Mouse (Mus musculus) forebrain, embryonic 14.5 days (tissue): ENCODE measurements around the gene Scfd2. TPM values are rescaled to one million over a fixed set of nuclear protein-coding genes. Genes with fewer than 3 reads are reported as not detected.

Experiments used
- ATAC-seq: fragments of 200-750 bp; cut with Nextera tagmentation; 2 replicates; pipeline ENCODE4 v1.8.0; 2017; ENCODE audit warnings: mild to moderate bottlenecking, moderate library complexity
- DNase-seq: peaks from one replicate; pipeline ENCODE4 v3.0.0-alpha.2; 2015; ENCODE audit warnings: low spot score
- H3K27ac ChIP-seq: fragments of 300-500 bp; sonication (generic); 2 replicates; pipeline ENCODE4 v1.5.1; 2014; ENCODE audit warnings: low read depth, mild to moderate bottlenecking, control low read depth, low read length, moderate library complexity
- H3K27me3 ChIP-seq: fragments of 300-500 bp; sonication (generic); replicated peaks from 2 replicates; pipeline ENCODE4 v1.6.1; 2014; ENCODE audit warnings: low read length, control low read depth, mixed read lengths; ENCODE audit not compliant: control insufficient read depth, insufficient read depth
- H3K36me3 ChIP-seq: fragments of 300-500 bp; sonication (generic); 2 replicates; pipeline ENCODE4 v1.6.1; 2014; ENCODE audit warnings: low read length, control low read depth; ENCODE audit not compliant: control insufficient read depth, insufficient read depth
- H3K4me1 ChIP-seq: fragments of 300-500 bp; sonication (generic); 2 replicates; pipeline ENCODE4 v1.6.1; 2014; ENCODE audit warnings: antibody characterized with exemption, low read length, control low read depth; ENCODE audit not compliant: control insufficient read depth, insufficient read depth
- H3K4me2 ChIP-seq: fragments of 300-500 bp; sonication (generic); 2 replicates; pipeline ENCODE4 v1.6.1; 2014; ENCODE audit warnings: mild to moderate bottlenecking, control low read depth, low read length
- H3K4me3 ChIP-seq: fragments of 300-500 bp; sonication (generic); 2 replicates; pipeline ENCODE4 v1.5.1; 2014; ENCODE audit warnings: low read depth, low read length, control low read depth
- H3K9ac ChIP-seq: fragments of 300-500 bp; sonication (generic); 2 replicates; pipeline ENCODE4 v1.6.1; 2014; ENCODE audit warnings: mild to moderate bottlenecking, low read length, control low read depth, moderate library complexity
- H3K9me3 ChIP-seq: fragments of 300-500 bp; sonication (generic); replicated peaks from 2 replicates; pipeline ENCODE4 v1.6.1; 2016; ENCODE audit warnings: low read length, control low read depth, mixed read lengths; ENCODE audit not compliant: control insufficient read depth
- WGBS: fragments of 180-500 bp; shearing (Covaris S2); extraction: QIAGEN DNeasy Blood & Tissue Kit; methylation state at CpG from one replicate; pipeline ENCODE4 v1.1.7; 2014; 5-methylcytosine and 5-hydroxymethylcytosine counted together
- polyA plus RNA-seq: library from polyadenylated mRNA; unstranded; fragments of >200 nt; fragmentation: Nextera tagmentation; extraction: Ambion mirVana; gene quantifications from 2 replicates; pipeline ENCODE4 v1.2.1, GENCODE M21; 2014

Gene Scfd2
- polyA plus RNA-seq, 1 experiment from 2014 or later = 18.6 TPM

DNA sequence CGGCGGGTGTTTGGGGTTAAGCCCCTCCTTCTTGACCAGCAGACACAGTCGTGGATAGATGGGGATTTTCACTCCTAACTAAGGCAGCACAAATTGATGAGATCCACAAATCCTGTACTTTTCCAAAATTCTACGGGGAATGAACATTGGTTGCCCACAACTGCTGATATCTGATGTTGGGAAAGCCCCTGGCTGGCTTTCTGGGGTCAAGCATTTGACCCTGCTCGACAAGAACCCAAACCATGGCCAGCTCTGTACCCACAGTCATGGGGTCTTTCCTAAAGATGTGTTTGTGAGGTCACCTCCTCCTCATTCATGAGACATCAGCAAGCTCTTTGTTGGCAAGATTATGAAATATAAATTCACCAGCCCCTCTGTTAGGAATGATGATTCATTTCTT, 230.6 kb downstream of the Scfd2 start:
- no peak for ATAC-seq
- no peak overlapping the region for H3K9ac ChIP-seq
- no peaks in the 10 kb centered on the region for H3K9me3 ChIP-seq
- no peak overlapping the region for H3K4me3 ChIP-seq
- no peaks in the 10 kb centered on the region for H3K36me3 ChIP-seq
- no peak overlapping the region for H3K4me2 ChIP-seq
- H3K27me3 ChIP-seq = no peaks in the 10 kb centered on the region
- H3K4me1 ChIP-seq = no peaks in the 10 kb centered on the region
- no peak for DNase-seq
- H3K27ac ChIP-seq = no peak overlapping the region
- 71% methylated on average over 5 of the region's 5 CpGs for WGBS

DNA sequence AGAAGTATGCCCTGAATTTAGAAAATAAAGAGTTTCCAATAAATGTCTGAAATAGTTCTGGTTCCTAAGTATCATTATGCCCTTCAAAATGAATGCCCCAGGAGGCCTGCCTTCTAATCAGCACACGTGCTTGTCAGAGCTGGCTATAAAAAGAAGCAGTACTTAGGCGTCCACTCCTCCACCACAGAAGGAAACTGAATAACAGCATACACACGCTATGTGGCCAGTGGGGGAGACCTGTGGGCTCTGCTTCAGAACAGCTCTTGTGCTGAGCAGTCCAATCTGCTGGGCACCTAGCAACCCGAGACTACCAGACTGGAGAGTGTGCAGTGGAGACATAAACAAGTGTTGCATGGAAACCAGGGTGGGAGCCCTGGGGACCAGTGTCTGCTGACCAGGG, 231.4 kb downstream of the Scfd2 start:
- H3K9me3 ChIP-seq = no peaks in the 10 kb centered on the region
- H3K4me2 ChIP-seq = no peak overlapping the region
- no peaks in the 10 kb centered on the region for H3K27me3 ChIP-seq
- no peaks in the 10 kb centered on the region for H3K36me3 ChIP-seq
- ATAC-seq = no peak
- H3K4me3 ChIP-seq = no peak overlapping the region
- no peak overlapping the region for H3K27ac ChIP-seq
- no peaks in the 10 kb centered on the region for H3K4me1 ChIP-seq
- H3K9ac ChIP-seq = no peak overlapping the region
- 20% methylated on average over 4 of the region's 4 CpGs for WGBS
- DNase-seq = no peak

DNA sequence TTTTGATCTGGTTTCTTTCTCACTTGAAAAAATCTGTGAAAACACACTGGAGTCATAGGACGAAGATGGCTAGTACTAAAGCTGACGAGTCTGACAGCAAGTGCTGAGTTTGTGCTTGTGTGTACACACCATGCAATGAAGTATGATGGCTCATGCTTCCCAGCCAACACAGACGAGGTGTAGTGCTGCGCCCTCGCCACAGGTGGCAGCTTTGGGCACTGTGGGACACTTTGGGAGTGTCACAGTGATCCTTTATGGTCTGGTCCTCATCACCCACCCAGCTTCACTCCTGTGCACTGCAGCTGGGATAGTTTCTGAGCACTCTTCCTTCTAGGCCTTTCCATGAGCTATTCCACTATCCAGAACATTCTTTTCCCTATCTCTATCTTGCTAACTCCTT, 234.4 kb downstream of the Scfd2 start:
- Histone ChIP-seq H3K4me1 (no peaks in the 10 kb centered on the region), H3K9ac (no peak overlapping the region), H3K36me3 (no peaks in the 10 kb centered on the region), H3K27me3 (no peaks in the 10 kb centered on the region), H3K4me3 (no peak overlapping the region), H3K27ac (no peak overlapping the region), H3K4me2 (no peak overlapping the region), H3K9me3 (no peaks in the 10 kb centered on the region)
- ATAC-seq = no peak
- no peak for DNase-seq
- 84% methylated on average over 5 of the region's 5 CpGs for WGBS

DNA sequence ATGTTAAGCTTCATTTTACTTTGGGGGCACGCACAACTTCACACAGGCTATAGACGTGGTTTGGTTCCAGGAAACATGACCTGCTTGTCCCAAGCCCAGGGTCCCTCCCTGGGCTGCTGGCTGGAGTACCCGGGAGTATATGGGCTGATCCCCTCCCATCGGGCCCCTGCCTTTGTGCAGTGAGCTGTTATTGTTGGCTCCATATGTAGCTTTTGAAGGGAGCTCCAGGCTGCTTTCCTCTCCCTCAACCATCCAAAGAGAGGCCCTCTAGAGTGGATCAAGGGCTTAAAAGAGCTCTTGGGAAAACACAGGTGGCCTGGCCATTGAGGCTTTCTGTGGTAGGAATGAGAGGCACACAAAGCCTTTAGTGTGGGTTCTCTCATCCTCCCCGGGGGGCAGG, 235.5 kb downstream of the Scfd2 start:
- Histone ChIP-seq H3K4me1 (no peaks in the 10 kb centered on the region), H3K36me3 (no peaks in the 10 kb centered on the region), H3K4me2 (no peak overlapping the region), H3K9ac (no peak overlapping the region), H3K4me3 (no peak overlapping the region), H3K27ac (no peak overlapping the region), H3K27me3 (no peaks in the 10 kb centered on the region), H3K9me3 (no peaks in the 10 kb centered on the region)
- DNase-seq = no peak
- 33% methylated on average over 5 of the region's 5 CpGs for WGBS
- ATAC-seq = no peak

DNA sequence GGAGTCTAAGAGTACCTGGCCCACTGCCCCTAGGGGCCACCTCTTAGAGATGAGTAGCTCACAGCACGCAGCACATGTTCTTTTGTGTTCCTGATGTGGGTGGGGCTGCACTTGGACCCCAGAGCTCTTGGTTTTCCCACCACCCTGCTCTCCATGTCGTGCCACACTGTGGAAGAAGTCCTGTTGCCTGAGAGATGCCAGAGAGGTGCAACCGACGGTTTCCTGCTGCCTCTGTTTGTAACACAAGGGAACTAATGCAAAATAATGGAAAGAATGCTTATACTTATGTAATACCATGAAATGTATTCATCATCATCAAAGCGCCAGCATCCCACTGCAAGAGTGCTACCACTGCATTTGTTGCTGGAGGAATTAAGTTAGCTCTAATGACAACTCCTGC, 238.0 kb downstream of the Scfd2 start:
- ATAC-seq = no peak
- H3K4me3 ChIP-seq = no peak overlapping the region
- no peaks in the 10 kb centered on the region for H3K4me1 ChIP-seq
- no peaks in the 10 kb centered on the region for H3K27me3 ChIP-seq
- no peaks in the 10 kb centered on the region for H3K9me3 ChIP-seq
- DNase-seq = no peak
- no peak overlapping the region for H3K4me2 ChIP-seq
- H3K36me3 ChIP-seq = no peaks in the 10 kb centered on the region
- WGBS = 75% methylated on average over 5 of the region's 5 CpGs
- no peak overlapping the region for H3K27ac ChIP-seq
- H3K9ac ChIP-seq = no peak overlapping the region

DNA sequence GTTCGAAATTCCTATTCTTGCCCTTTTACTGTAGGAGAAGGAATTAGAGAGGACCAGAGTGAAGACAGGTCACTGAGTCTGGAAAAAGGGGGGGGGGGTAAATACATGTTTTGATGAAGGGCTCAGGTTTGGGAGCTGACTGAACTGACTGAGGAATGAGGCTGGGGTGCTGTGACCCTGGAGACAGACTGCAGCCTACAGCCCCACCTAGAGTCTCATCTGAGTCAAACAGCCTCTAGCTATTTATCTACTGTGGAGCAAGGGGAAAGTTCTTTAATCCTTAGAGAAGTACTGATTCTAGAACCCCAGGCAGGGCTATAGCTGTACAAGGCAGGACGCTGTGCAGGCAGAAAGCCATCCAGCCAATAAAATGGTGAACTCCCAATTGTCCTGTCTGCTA, 239.5 kb downstream of the Scfd2 start:
- 78% methylated on average over 2 of the region's 2 CpGs for WGBS
- H3K9ac ChIP-seq = no peak overlapping the region
- no peak overlapping the region for H3K4me3 ChIP-seq
- ATAC-seq = peak; percentile 32; the same call in 1 of the 2 replicates
- no peak for DNase-seq
- H3K27ac ChIP-seq = no peak overlapping the region
- H3K4me1 ChIP-seq = no peaks in the 10 kb centered on the region
- no peaks in the 10 kb centered on the region for H3K9me3 ChIP-seq
- H3K36me3 ChIP-seq = no peaks in the 10 kb centered on the region
- H3K4me2 ChIP-seq = no peak overlapping the region
- H3K27me3 ChIP-seq = no peaks in the 10 kb centered on the region

DNA sequence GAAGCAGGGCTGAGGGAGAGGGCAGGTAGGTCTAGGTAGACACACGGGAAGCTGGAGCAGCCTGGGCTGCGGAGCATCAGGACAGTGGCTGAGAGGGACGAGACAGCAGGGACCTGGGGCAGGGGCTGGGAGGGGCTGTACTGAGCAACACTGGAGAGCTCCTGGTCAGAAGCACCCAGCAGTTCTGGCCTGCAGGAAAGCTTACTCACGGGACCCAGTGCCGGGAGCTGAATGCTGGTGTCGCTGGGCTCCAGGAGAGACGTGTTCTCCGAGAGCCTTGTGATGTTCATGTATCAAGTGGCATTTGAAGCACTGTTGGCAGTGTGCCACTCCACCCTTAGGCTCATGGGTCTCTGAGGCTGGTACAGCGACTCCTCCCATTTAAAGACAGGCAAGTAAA, 240.0 kb downstream of the Scfd2 start:
- peak; percentile 71 for DNase-seq
- H3K27me3 ChIP-seq = no peaks in the 10 kb centered on the region
- 58% methylated on average over 9 of the region's 9 CpGs for WGBS
- H3K9me3 ChIP-seq = no peaks in the 10 kb centered on the region
- H3K27ac ChIP-seq = no peak overlapping the region
- no peak overlapping the region for H3K4me3 ChIP-seq
- 0 out of 2 replicates have a peak, but pooled peaks have one; percentile 32 for ATAC-seq
- no peaks in the 10 kb centered on the region for H3K4me1 ChIP-seq
- no peak overlapping the region for H3K4me2 ChIP-seq
- H3K36me3 ChIP-seq = no peaks in the 10 kb centered on the region
- H3K9ac ChIP-seq = no peak overlapping the region

GRCm38 (mm10) chr5:74289957-74290356, 241.6 kb downstream of the Scfd2 start:
- Histone ChIP-seq H3K27ac (no peak overlapping the region), H3K4me2 (no peak overlapping the region), H3K9ac (no peak overlapping the region), H3K27me3 (no peaks in the 10 kb centered on the region), H3K36me3 (no peaks in the 10 kb centered on the region), H3K4me1 (no peaks in the 10 kb centered on the region), H3K9me3 (no peaks in the 10 kb centered on the region), H3K4me3 (no peak overlapping the region)
- no peak for ATAC-seq
- 91% methylated on average over 6 of the region's 6 CpGs for WGBS
- no peak for DNase-seq

- H3K9me3 ChIP-seq = no peaks in the 10 kb centered on the region
- H3K4me2 ChIP-seq = no peak overlapping the region
- no peak overlapping the region for H3K4me3 ChIP-seq
- H3K9ac ChIP-seq = no peak overlapping the region
- no peak overlapping the region for H3K27ac ChIP-seq
- H3K4me1 ChIP-seq = no peaks in the 10 kb centered on the region
- DNase-seq (no peak), ATAC-seq (no peak)
- 94% methylated on average over 2 of the region's 2 CpGs for WGBS
- no peaks in the 10 kb centered on the region for H3K36me3 ChIP-seq
- H3K27me3 ChIP-seq = no peaks in the 10 kb centered on the region
Measured at GRCm38 (mm10) chr5:74288206-74288605, 243.4 kb downstream of the Scfd2 start.
